Mouse (Mus musculus): Measurements from ENCODE around the gene Rps6kc1. TPM values are rescaled to one million over a fixed set of nuclear protein-coding genes. Genes with fewer than 3 reads are reported as not detected.

The Rps6kc1 gene
- polyA plus RNA-seq, 1 experiment, result 7.4 TPM

GRCm38 (mm10) chr1:190791638-190792037 lies 119.9 kb downstream of the Rps6kc1 start:
- WGBS, result 93% methylated on average over 6 of the region's 6 CpGs
- H3K27ac ChIP-seq (ENCODE audit: control insufficient read depth, insufficient read depth, low read length), result no peak overlapping the region
- H3K27me3 ChIP-seq (ENCODE audit: control insufficient read depth, insufficient read depth, low read length), result no peaks in the 10 kb centered on the region
- TF ChIP-seq POLR2A (IDR thresholded peaks at IDR 0.05; ENCODE audit: control insufficient read depth, extremely low read depth, insufficient read depth, low read length, poor library complexity) (no peak), CTCF (IDR thresholded peaks at IDR 0.05; ENCODE audit: borderline replicate concordance, control insufficient read depth, extremely low read depth, insufficient read depth, low read length, poor library complexity) (no peak)
- no peaks in the 10 kb centered on the region for H3K36me3 ChIP-seq (ENCODE audit: control insufficient read depth, insufficient read depth, low read length)
- H3K4me3 ChIP-seq (ENCODE audit: control insufficient read depth, insufficient read depth, low read length), result no peak overlapping the region
- H3K4me1 ChIP-seq (replicated peaks; ENCODE audit: control insufficient read depth, insufficient read depth, low read length), result no peaks in the 10 kb centered on the region; the same call in 1 of the 2 replicates
- DNase-seq, result no peak

GRCm38 (mm10) chr1:190790720-190791119 lies 120.8 kb downstream of the Rps6kc1 start:
- no peak overlapping the region for H3K4me3 ChIP-seq (ENCODE audit: control insufficient read depth, insufficient read depth, low read length)
- H3K4me1 ChIP-seq (replicated peaks; ENCODE audit: control insufficient read depth, insufficient read depth, low read length), result no peaks in the 10 kb centered on the region; the same call in 1 of the 2 replicates
- no peaks in the 10 kb centered on the region for H3K27me3 ChIP-seq (ENCODE audit: control insufficient read depth, insufficient read depth, low read length)
- 98% methylated on average over 6 of the region's 6 CpGs for WGBS
- no peaks in the 10 kb centered on the region for H3K36me3 ChIP-seq (ENCODE audit: control insufficient read depth, insufficient read depth, low read length)
- DNase-seq, result no peak
- no peak overlapping the region for H3K27ac ChIP-seq (ENCODE audit: control insufficient read depth, insufficient read depth, low read length)
- no peak for TF ChIP-seq CTCF (IDR thresholded peaks at IDR 0.05; ENCODE audit: borderline replicate concordance, control insufficient read depth, extremely low read depth, insufficient read depth, low read length, poor library complexity)
- TF ChIP-seq POLR2A (IDR thresholded peaks at IDR 0.05; ENCODE audit: control insufficient read depth, extremely low read depth, insufficient read depth, low read length, poor library complexity), result no peak

GRCm38 (mm10) chr1:190777660-190778059 lies 133.9 kb downstream of the Rps6kc1 start:
- Histone ChIP-seq H3K4me1 (replicated peaks; ENCODE audit: control insufficient read depth, insufficient read depth, low read length) (no peaks in the 10 kb centered on the region), H3K27me3 (ENCODE audit: control insufficient read depth, insufficient read depth, low read length) (no peaks in the 10 kb centered on the region), H3K36me3 (ENCODE audit: control insufficient read depth, insufficient read depth, low read length) (no peaks in the 10 kb centered on the region), H3K27ac (ENCODE audit: control insufficient read depth, insufficient read depth, low read length) (no peak overlapping the region), H3K4me3 (ENCODE audit: control insufficient read depth, insufficient read depth, low read length) (no peak overlapping the region)
- TF ChIP-seq POLR2A (IDR thresholded peaks at IDR 0.05; ENCODE audit: control insufficient read depth, extremely low read depth, insufficient read depth, low read length, poor library complexity) (no peak), CTCF (IDR thresholded peaks at IDR 0.05; ENCODE audit: borderline replicate concordance, control insufficient read depth, extremely low read depth, insufficient read depth, low read length, poor library complexity) (no peak)
- DNase-seq, result no peak
- 95% methylated on average over 6 of the region's 6 CpGs for WGBS

- no peaks in the 10 kb centered on the region for H3K36me3 ChIP-seq (ENCODE audit: control insufficient read depth, insufficient read depth, low read length)
- no peak overlapping the region for H3K4me3 ChIP-seq (ENCODE audit: control insufficient read depth, insufficient read depth, low read length)
- DNase-seq, result no peak
- no peaks in the 10 kb centered on the region for H3K4me1 ChIP-seq (replicated peaks; ENCODE audit: control insufficient read depth, insufficient read depth, low read length)
- TF ChIP-seq CTCF (IDR thresholded peaks at IDR 0.05; ENCODE audit: borderline replicate concordance, control insufficient read depth, extremely low read depth, insufficient read depth, low read length, poor library complexity), result no peak
- TF ChIP-seq POLR2A (IDR thresholded peaks at IDR 0.05; ENCODE audit: control insufficient read depth, extremely low read depth, insufficient read depth, low read length, poor library complexity), result no peak
- no peak overlapping the region for H3K27ac ChIP-seq (ENCODE audit: control insufficient read depth, insufficient read depth, low read length)
- no peaks in the 10 kb centered on the region for H3K27me3 ChIP-seq (ENCODE audit: control insufficient read depth, insufficient read depth, low read length)
- WGBS, result 96% methylated on average over 9 of the region's 9 CpGs
Measured at GRCm38 (mm10) chr1:190776260-190776659, 135.3 kb downstream of the Rps6kc1 start.

GRCm38 (mm10) chr1:190772088-190772885 lies 139.3 kb downstream of the Rps6kc1 start:
- Histone ChIP-seq H3K36me3 (ENCODE audit: control insufficient read depth, insufficient read depth, low read length) (no peaks in the 10 kb centered on the region), H3K27ac (ENCODE audit: control insufficient read depth, insufficient read depth, low read length) (no peak overlapping the region), H3K4me3 (ENCODE audit: control insufficient read depth, insufficient read depth, low read length) (no peak overlapping the region), H3K27me3 (ENCODE audit: control insufficient read depth, insufficient read depth, low read length) (no peaks in the 10 kb centered on the region), H3K4me1 (replicated peaks; ENCODE audit: control insufficient read depth, insufficient read depth, low read length) (no peaks in the 10 kb centered on the region)
- TF ChIP-seq POLR2A (IDR thresholded peaks at IDR 0.05; ENCODE audit: control insufficient read depth, extremely low read depth, insufficient read depth, low read length, poor library complexity) (no peak), CTCF (IDR thresholded peaks at IDR 0.05; ENCODE audit: borderline replicate concordance, control insufficient read depth, extremely low read depth, insufficient read depth, low read length, poor library complexity) (no peak)
- DNase-seq, result no peak
- WGBS, result 81% methylated on average over 13 of the region's 13 CpGs

- H3K4me3 ChIP-seq (ENCODE audit: control insufficient read depth, insufficient read depth, low read length), result no peak overlapping the region
- WGBS, result 88% methylated on average over 7 of the region's 7 CpGs
- no peak for TF ChIP-seq CTCF (IDR thresholded peaks at IDR 0.05; ENCODE audit: borderline replicate concordance, control insufficient read depth, extremely low read depth, insufficient read depth, low read length, poor library complexity)
- no peak for TF ChIP-seq POLR2A (IDR thresholded peaks at IDR 0.05; ENCODE audit: control insufficient read depth, extremely low read depth, insufficient read depth, low read length, poor library complexity)
- no peaks in the 10 kb centered on the region for H3K36me3 ChIP-seq (ENCODE audit: control insufficient read depth, insufficient read depth, low read length)
- DNase-seq, result no peak
- H3K27ac ChIP-seq (ENCODE audit: control insufficient read depth, insufficient read depth, low read length), result no peak overlapping the region
- no peaks in the 10 kb centered on the region for H3K4me1 ChIP-seq (replicated peaks; ENCODE audit: control insufficient read depth, insufficient read depth, low read length)
- no peaks in the 10 kb centered on the region for H3K27me3 ChIP-seq (ENCODE audit: control insufficient read depth, insufficient read depth, low read length)
Measured at GRCm38 (mm10) chr1:190769748-190770147, 141.8 kb downstream of the Rps6kc1 start.

Measured in thymus, adult 2 months (tissue).